Mouse (Mus musculus): Measurements from ENCODE around the gene Mecom.

Mecom gene

DNA sequence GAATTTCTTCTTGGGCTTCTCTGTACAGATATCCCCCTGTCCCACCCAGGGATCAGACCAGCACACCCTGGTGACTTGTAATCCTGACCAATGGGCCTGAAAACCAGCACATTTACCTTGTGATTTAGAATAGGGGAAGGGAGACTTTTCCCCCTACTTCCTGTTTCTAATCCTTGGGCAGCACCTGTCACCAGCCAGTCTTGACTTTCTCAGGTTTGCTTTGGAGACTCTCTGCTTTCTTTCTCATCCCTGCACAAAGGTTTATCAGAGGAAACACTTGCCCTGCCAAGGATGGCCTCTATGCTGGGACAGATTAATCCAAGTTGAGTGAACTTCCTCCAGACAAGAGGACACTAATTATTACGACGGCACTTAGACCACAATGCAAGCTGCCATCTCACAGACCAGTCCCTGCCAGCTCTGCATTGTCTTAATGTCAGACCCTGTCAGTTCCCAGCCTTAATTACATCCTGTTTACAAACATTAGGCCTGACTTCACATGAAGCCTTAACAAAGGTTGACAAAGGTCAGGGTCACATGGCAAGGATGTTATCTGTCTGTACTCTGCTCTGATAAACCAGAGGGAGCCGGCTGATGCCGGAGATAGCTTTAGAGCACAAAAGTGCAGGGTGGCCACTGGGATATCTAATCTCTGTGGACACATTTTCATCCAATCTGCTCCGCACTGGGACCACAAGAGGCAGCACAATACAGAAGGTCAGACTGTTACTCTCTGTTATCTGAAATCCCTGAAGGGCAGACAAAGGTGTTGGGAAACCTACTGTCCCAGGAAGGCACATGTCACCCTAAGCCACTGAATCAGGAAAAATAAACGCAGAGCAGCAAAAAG is 193.7 kb downstream of the Mecom start:
- DNase-seq (ENCODE audit: low read depth, low spot score): peak; percentile 38

DNA sequence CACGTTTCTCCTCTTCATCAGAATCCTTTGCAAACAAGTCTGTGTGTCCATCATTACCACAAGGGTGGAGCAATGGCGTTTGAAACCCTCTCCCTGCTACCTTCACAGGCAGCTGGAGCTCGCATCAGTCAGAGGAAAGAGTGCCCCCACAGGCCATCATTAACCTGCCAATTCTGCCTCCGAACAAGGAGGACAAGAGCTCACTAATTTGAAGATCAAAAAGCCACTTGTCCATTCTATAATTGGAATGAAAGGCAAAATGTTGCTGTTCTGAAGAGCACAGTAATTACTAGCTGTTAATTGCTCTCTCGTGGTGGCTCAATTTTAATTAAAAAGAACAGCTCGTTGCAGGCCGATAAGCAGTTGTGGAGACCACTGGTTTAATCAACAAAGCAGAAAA is 198.5 kb downstream of the Mecom start:
- DNase-seq (ENCODE audit: low read depth, low spot score): no peak

DNA sequence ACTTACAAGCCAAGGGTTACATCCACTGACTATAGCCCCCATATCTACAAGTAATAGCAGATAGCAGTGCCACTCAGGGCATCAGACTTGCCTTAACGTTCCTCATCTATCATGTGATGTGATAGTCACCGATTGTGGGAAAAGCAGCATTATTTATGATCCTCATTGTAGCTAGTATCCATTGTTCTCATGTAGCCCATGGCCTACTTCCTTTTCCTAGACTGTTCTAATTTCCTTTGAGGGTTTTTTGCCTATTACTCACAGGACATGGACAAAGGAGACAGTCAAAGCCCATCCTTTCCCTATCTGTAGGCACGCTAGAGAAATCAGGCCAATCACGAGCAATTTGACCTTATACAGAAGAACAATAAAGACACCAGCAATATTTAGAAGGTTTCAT is 203.7 kb downstream of the Mecom start:
- DNase-seq (ENCODE audit: low read depth, low spot score): no peak

DNA sequence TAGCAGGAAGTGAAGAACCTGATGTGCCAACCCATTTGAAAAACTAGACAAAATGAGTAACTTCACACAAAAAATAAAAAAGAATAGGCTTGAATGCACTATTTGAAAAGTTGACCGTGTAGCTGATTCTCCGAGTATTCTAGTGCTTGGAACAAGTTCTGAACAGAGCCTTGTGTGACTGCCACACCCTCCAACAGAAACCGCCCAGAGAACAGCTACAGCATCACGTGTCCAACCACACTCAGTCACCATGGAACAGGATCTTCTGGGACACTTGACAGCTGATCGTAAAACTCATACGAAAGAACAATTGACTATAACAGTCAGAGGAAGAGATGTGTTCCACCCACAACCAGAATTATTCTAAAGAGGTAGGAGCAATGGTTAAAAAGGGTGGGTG is 215.5 kb downstream of the Mecom start:
- no peak for DNase-seq (ENCODE audit: low read depth, low spot score)

DNA sequence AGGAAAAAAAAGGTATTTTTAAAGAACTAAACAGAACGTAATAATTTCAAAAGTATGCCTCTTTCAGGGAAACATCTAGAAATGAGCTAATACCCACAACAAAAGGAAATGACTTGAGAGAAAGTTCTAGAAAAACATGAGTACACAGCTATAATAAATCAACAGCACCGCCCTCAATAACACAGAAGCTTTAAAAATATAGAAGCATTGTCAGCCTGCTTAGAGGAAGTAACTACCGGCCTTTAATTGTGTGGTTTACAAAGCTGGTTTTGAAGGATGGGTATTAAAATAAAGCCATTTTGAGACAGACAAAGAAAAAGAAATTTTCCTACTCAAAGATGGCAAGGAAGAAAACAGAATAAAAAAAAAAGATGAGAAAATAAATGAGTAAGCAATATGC is 217.3 kb downstream of the Mecom start:
- no peak for DNase-seq (ENCODE audit: low read depth, low spot score)

DNA sequence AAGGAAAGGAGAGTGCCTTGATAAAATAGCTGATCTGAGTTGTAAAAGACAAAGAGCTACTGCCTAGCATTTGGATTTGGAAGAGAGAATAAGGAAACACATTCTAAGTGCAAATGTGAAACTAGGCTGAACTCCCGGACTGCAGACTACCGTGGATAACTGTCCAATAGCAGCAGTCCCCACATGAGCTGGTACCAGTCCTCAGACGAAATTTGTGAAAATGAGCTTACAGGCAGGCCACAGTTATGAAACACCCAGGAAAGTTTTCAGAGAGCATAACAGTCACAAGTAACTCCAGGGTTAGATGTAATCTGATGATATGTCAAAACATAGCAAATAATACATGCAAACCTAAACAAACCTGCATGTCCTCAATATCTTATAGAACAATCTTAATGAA is 217.8 kb downstream of the Mecom start:
- no peak for DNase-seq (ENCODE audit: low read depth, low spot score)

DNA sequence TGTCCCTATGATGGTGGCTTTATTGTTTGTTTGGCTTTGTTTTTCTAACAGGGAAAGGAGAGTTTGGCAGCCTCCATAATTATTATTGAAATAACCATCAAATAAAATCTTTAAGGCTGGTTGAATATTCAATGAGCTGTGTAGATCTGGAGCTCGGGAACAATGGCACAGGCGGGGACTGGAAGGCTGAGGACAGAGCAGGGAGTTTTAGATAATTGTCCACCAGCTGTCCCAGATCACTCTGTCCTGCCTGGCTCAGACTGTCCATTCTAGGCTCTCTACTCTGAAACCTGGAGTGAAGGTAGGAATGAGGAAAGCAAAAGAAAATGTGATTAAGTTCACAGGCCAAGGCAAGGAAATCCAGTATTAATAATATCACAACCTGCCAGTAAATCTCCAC is 232.9 kb downstream of the Mecom start:
- DNase-seq (ENCODE audit: low read depth, low spot score): no peak

DNA sequence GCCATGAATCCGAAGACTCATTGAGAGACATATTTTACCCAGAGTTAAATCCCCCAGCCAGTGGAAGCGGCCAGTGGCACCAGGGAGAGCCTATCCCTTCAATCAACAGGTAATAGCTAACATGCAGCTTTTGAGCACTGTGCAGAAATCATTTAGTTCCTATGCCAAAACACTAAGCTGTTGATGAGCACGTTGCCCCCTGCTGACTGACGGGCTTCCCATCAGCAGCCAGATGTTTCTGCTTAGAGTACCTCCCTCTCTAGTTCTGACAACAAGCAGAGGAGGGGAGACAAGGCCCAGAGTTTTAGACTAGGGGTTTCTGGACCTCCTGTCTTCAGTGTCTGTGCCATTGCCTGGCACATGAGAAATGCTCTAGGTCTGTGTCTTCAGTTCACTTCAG is 239.7 kb downstream of the Mecom start:
- peak; percentile 3 for DNase-seq (ENCODE audit: low read depth, low spot score)

DNA sequence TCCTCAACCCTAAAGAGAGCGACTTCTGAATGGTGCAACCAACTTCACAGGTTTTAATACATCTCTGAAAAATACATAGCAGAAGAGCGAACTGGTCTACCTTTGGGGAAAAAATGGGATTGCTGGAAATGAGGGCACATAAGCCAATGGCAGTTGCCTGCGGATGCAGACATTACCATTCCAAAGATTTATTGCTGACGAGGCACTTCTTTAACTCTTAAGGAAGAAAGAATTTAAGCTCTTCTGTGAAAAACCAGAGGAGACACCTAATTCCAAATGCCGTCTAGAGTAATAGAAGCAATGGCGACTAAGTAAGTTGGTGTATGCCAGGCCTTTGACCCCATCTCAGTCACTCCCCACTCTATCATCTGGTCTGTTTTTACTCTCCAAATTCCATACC is 240.2 kb downstream of the Mecom start:
- no peak for DNase-seq (ENCODE audit: low read depth, low spot score)

DNA sequence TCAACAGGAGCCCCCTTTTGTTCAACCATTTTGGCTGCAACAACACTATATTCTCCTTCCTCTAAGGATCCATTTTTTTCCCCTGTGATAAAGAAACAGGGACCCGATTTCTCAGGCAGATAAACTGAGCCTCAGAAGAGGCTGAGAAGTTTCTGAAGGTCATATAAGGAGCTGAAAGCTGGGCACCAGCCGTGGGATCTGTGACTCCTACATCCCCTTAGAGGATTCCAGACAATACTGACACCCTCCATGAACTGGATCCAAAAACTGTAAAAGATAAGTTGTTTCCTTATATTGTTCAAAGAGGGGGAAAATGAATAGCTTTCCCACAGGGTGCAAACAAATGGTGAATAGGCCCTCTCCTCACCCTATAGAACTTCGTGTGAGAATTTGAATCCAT is 241.7 kb downstream of the Mecom start:
- DNase-seq (ENCODE audit: low read depth, low spot score): no peak

DNA sequence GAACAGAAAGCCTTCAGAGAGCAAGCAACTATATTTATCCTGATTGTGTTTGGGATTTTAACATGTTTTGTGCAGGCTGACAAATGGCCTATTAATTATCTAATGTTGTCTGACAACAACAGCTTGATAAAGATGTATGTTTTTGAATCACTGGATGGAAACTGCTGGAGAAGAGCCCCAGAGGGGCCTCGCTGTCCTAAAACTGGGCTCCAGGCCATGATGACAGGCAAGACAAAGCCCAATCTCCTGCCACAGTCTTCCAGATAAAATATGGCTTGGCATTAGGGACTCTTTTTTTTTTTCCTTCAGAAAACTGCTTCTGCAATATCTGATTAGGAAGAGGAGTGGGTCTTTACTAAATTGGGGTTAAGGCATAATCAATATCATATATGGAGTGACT is 248.3 kb downstream of the Mecom start:
- no peak for DNase-seq (ENCODE audit: low read depth, low spot score)

DNA sequence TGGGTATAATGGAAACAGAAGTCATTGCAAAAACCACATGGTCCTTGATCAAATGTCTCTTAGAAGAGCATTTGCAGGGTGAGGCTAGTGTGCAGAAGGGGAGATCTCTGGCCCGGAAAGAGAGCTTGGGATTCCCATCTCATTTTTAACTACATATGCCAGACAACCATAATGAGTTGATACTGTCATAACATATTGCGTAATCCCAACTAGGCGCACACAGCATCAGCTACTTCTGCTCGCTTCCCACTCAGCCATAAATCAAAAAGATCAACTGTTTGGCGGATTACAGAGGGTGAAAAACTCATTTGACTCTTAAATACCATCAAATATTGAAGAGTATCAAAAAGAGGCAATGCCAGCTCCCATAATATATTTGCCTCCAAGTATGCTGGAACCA is 253.4 kb downstream of the Mecom start:
- no peak for DNase-seq (ENCODE audit: low read depth, low spot score)

DNA sequence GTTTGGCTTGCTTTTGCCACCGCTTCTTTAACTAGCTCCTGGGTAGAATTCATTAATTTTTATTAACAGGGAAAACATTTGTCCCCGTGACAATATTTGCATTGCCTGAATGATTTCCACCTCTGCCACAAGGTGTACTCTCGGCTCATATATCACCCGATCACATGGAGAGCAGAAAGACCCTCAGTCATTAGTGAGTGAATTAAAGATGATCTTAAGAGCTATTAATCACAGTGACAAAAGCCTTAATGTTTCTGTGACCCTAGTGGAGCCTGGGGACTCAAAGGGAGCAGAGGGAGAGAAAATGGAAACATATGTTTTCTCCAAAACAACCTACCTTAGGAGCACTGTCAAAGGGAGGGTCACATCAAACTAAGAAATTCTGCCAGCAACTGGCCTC is 261.3 kb downstream of the Mecom start:
- no peak for DNase-seq (ENCODE audit: low read depth, low spot score)

DNA sequence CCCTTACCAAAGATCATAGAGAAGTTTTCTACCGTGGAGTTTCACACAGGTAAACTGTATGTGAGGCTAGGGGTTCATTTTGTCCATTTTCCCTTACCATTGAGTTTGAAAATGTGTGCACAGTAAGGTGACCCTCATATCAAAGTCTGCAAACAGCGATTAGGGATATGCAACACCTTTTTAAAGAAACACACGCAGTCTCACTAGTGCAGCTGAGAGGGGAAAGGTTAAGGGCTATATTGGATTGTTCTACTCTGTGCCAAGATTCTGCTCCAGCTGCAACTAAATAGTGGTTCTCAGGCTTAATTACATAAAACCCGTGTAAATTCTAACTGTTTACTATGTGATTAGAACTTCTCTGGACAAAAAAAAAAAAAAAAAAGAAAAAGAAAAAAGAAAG is 263.7 kb downstream of the Mecom start:
- DNase-seq (ENCODE audit: low read depth, low spot score): no peak

DNA sequence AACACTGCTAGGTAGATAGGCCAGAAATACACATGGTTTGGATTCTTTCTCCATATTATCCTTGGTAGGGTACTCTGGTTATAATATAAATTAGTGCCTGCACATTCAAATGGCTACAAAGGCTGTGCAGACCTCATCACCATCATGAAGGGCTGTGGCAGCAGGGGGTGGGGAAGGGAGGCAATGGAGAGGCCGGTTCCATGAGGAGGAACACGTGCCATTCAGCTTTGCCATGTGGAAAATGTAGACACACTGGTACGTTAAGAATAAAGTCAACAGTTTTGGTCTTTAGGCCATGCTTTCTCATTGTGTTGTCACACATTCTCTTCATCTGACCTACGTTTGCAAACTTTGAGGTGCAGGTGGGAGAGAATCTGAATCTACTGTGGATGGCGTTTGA is 264.2 kb downstream of the Mecom start:
- no peak for DNase-seq (ENCODE audit: low read depth, low spot score)

DNA sequence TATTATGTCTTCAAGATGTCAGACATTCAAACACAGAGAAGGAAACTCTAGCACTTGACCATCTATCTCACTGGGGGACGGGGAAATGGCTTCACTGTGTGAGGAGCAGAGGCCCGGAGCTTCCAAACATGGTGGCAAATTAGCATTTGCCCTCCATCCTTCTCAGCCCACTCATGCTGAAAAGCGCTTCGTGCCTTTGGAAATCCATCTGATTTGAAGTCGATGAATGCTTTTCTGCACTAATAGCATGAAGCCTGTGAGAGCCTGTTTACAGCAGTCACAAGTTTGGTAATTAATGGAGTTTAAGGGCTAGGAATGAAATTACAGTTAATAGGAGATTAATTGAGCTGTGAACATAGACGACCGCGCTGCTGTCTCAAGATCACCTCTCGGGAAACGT is 270.2 kb downstream of the Mecom start:
- no peak for DNase-seq (ENCODE audit: low read depth, low spot score)

DNA sequence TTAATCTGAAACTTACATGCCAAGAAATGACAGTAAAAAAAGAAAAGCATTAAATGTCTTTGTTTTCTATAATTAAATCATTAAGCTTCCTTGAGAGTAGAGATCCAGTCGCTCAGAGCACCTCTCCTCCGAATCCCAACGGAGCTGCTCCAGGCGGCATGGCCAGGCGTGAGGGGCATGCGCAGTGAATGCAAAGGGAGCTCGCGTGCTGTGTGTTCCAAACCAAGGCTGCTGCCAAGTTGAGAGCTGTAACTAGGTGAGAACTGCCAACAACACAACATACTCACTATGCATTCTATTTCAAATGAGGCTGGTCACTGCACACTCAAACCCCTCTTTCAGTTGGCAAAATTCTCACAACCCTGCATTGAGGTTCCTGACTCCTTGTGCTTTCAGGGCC is 271.7 kb downstream of the Mecom start:
- DNase-seq (ENCODE audit: low read depth, low spot score): peak; percentile 2

DNA sequence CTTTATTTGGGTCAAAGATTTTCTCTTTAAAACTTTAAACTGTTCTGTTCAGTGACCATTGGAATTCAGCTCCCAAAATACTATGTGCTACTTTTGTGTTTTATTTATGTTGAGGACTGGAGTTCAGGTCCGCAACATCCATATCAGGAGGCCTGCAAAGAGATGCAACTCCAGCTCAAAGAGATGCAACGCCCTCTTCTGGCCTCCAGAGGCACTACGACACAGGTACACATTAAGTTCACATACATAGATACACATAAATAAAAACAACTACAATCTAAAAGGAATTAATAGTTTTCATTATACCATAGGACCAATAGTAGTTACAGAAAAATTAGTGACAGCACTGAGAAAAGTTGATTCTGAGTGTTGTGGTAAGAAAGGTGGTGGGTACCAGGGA is 278.6 kb downstream of the Mecom start:
- peak; percentile 35 for DNase-seq (ENCODE audit: low read depth, low spot score)

DNA sequence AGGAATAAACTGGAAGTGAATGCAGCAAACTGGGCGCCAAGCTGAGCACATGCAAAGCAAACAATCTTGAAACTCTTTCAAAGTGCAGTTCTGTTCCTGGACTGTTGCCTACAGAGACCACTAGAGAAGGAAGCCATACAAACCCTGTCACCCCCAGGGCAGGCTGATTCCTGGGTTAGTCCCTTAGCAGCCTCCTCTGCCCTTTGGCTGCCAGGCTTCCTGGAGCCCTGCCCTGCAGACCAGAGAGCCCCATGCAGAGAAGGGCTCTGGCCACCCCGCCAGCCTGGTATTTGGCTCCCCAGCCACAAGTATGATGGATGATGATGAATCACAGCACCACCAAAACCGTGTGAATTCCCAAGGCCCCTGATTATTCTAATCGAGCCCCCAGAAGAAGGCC is 286.9 kb downstream of the Mecom start:
- DNase-seq (ENCODE audit: low read depth, low spot score): no peak

DNA sequence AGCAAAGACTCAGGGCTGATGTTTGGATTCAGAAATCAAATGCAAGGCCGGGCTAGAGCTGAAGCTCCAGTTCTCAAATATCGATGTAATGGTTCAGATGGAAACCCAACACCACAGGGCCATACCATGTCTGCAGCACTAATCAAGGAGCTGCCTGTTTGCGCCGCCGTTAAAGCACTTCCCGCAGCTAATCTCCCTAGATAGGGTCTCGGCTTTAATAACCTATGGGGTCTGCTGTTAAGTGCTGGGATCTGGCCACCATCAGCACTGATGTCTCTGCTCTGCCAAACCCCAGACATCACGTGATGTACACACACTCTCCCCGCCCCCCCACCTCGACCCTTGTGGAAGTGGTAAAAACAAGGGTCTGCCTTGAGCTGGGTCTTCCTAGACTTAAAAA is 289.4 kb downstream of the Mecom start:
- DNase-seq (ENCODE audit: low read depth, low spot score): no peak

DNA sequence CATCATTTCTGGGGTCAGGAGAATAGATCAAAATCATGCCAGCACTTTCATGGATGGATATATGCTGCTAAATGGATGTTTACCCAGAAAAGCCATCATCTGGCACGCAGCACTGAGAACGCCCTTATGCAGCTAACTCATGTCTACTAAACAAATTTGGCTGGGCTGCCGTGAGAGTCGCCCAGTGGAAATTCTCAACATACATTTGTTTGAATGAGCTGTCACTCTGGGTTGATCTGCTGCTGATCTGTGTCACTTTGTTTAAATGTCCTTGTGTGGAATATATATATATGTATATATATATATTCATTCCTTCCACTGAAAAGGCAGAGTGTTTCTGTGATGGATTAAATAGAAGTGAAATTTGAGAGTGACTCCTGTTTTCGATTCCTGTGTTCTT is 290.0 kb downstream of the Mecom start:
- DNase-seq (ENCODE audit: low read depth, low spot score): no peak

DNA sequence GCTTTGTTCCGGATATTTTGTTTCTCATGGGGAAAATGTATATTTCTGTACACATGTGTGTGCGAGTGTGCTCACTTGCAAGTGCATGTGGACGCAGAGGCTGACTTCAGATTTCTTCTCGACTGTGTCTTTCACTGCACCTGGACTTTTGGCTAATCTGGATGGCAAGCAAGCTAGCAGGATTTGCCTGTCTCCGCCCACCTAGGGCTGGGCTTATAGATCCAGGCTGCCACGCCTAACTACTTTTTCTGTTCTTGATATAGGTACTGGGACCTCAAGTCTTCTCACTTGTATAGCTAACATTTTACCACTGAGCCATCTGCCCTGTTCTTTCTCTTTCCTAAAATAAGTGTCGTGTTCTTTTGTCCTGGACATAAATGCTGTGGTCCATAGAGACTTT is 290.9 kb downstream of the Mecom start:
- DNase-seq (ENCODE audit: low read depth, low spot score): peak; percentile 7

DNA sequence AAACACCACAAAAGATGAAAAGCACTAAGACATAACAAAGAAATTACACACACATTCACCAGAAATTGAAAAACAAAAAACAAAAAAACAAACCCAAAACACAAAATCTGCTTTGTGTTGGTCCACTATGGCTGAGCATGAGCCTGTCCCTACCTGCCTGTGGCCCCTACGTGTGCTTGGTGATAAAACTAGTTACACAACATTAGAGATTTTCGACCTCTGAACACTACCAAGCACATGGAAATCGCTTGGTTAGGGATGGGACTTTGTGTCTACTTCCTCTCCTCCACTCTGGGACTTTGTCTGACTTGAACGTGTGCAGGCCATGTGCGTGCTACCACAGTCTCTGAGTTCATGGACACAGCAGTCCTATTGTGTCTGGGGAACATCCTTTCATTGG is 292.0 kb downstream of the Mecom start:
- DNase-seq (ENCODE audit: low read depth, low spot score): no peak

DNA sequence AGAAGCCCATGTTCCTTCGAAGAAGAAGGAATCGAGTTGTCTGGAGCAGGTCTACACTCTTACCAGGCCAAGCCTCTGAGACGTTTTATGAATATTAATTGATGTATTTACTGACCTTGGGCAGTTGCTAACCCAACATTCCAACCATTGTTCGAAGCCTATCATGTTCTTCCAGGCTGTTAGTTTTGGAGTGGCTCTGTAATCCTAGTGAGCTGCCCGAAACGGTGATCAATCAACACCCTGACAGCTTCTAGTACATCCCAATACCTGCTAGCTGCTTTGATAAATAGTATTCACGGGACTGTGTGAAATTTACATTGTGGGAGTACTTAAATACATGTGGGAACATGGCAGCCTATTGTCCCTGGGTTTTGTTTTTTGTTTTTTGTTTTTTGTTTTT is 293.4 kb downstream of the Mecom start:
- peak; percentile 3 for DNase-seq (ENCODE audit: low read depth, low spot score)
